ENCODE assay signal across 16 mouse cellular contexts in genomic region chr17:89100719-89101350, GRCm38 (mm10).
"Had no signal": no experiment of that assay in that cellular context is flagged by ENCODE, and none has a peak within 500 bp of the region (broad histone marks: within the 10 kb centered on the region; RNA-seq: fewer than 3 reads in every experiment).

No protein-coding gene starts in this region.

- H3K27me3 ChIP-seq: limb, embryonic 15.5 days; liver, embryonic 12.5 days; midbrain, embryonic 15.5 days; neural tube, embryonic 13.5 days; stomach, embryonic 15.5 days had no signal

- H3K4me2 ChIP-seq: limb, embryonic 15.5 days; liver, embryonic 12.5 days; lung, embryonic 14.5 days; midbrain, embryonic 11.5 days; midbrain, embryonic 15.5 days; neural tube, embryonic 13.5 days; stomach, embryonic 15.5 days had no signal

- H3K4me1 ChIP-seq: limb, embryonic 15.5 days; liver, embryonic 12.5 days; midbrain, embryonic 15.5 days; neural tube, embryonic 13.5 days; stomach, embryonic 15.5 days had no signal

- H3K36me3 ChIP-seq: limb, embryonic 15.5 days; liver, embryonic 12.5 days; midbrain, embryonic 15.5 days; neural tube, embryonic 13.5 days; stomach, embryonic 15.5 days had no signal

- H3K4me3 ChIP-seq: limb, embryonic 15.5 days; liver, embryonic 12.5 days; midbrain, embryonic 15.5 days; neural tube, embryonic 13.5 days; stomach, embryonic 15.5 days had no signal

- ATAC-seq: liver, embryonic 12.5 days; midbrain, embryonic 15.5 days had no signal

- H3K9me3 ChIP-seq: limb, embryonic 15.5 days; liver, embryonic 12.5 days; midbrain, embryonic 15.5 days; stomach, embryonic 15.5 days had no signal

- DNase-seq: kidney, adult 11 months; kidney, adult 9 months; kidney, postnatal 10 days; lung, embryonic 14.5 days; lung, postnatal 10 days; retina, postnatal 1 day; right cerebral cortex, postnatal 4 days; spleen, adult 18-20 months; thymus, adult 2 months; thymus, postnatal 25 days had no signal

- H3K27ac ChIP-seq: limb, embryonic 15.5 days; liver, embryonic 12.5 days; midbrain, embryonic 15.5 days; neural tube, embryonic 13.5 days; stomach, embryonic 15.5 days had no signal

- H3K9ac ChIP-seq: limb, embryonic 15.5 days; liver, embryonic 12.5 days; lung, embryonic 14.5 days; midbrain, embryonic 15.5 days; neural tube, embryonic 13.5 days; stomach, embryonic 15.5 days had no signal
